Mouse (Mus musculus): ENCODE results near the gene Ctsz. TPM values are rescaled to one million over a fixed set of nuclear protein-coding genes. Genes with fewer than 3 reads are reported as not detected.

The Ctsz gene
- total and polyA plus RNA-seq, 3 experiments = 141 to 417 (median 219) TPM

GRCm38 (mm10) chr2:174487005-174487404 lies 48.2 kb upstream of the Ctsz start:
- dilution Hi-C loops (cut with MboI; ENCODE audit: extremely low pct_ligation_motif_present, extremely low pct_unique_long_range_greater_than_20kb, low sequenced_read_pairs) = no loop called here

GRCm38 (mm10) chr2:174478746-174479145 lies 39.9 kb upstream of the Ctsz start:
- in situ Hi-C loops (cut with MboI; ENCODE audit: low pct_ligation_motif_present, low pct_unique_long_range_greater_than_20kb, low sequenced_read_pairs) = no loop called here
- Histone ChIP-seq H3K27me3 (replicated peaks) (no peaks in the 10 kb centered on the region), H3K9me3 (replicated peaks; ENCODE audit: low read length) (no peaks in the 10 kb centered on the region), H3K79me2 (replicated peaks; ENCODE audit: control insufficient read depth, extremely low read depth, insufficient read depth, poor library complexity, severe bottlenecking) (no peaks in the 10 kb centered on the region), H3K9ac (ENCODE audit: insufficient read depth, low read depth) (no peak overlapping the region), H3K4me1 (ENCODE audit: control insufficient read depth in 1 of 2, insufficient read depth in 2 of 2) (peaks cover 4 to 20% of the 10 kb centered on the region in 2 experiments; a peak in 2 of 4 replicates), H3K4me3 (replicated peaks in 1 of 3; ENCODE audit: low read depth in 2 of 3, low read length in 2 of 3, poor library complexity in 1 of 3) (no peak overlapping the region), H3K27ac (ENCODE audit: insufficient read depth, low read depth) (no peak overlapping the region), H3K36me3 (replicated peaks in 1 of 2; ENCODE audit: control insufficient read depth in 1 of 2, insufficient read depth in 1 of 2, low read length in 1 of 2) (no peaks in the 10 kb centered on the region), H3K4me2 (ENCODE audit: insufficient read depth, low read depth, poor library complexity, severe bottlenecking) (no peak overlapping the region)
- dilution Hi-C loops (cut with MboI; ENCODE audit: extremely low pct_ligation_motif_present, extremely low pct_unique_long_range_greater_than_20kb, low sequenced_read_pairs) = no loop called here
- no peak for DNase-seq (ENCODE audit: extremely low read depth)
- TF ChIP-seq ELF1 (IDR thresholded peaks at IDR 0.05; ENCODE audit: low read depth, low read length) (no peak), CTCF (conservative IDR thresholded peaks at IDR 0.05 in 1 of 2, IDR thresholded peaks at IDR 0.05 in 1 of 2; ENCODE audit: low read depth in 2 of 2, low read length in 2 of 2) (no peak), ZKSCAN1 (IDR thresholded peaks at IDR 0.05; ENCODE audit: borderline replicate concordance, low read depth, low read length) (no peak), NELFE (IDR thresholded peaks at IDR 0.05; ENCODE audit: low read depth, low read length) (no peak), HCFC1 (IDR thresholded peaks at IDR 0.05; ENCODE audit: low read depth, low read length) (no peak), MAFK (IDR thresholded peaks at IDR 0.05; ENCODE audit: insufficient replicate concordance, low read length) (no peak)

More at GRCm38 (mm10) chr2:174487005-174487404, 48.2 kb upstream of the Ctsz start:
- DNase-seq (ENCODE audit: extremely low read depth) = no peak
- Histone ChIP-seq H3K27me3 (replicated peaks) (no peaks in the 10 kb centered on the region), H3K9me3 (replicated peaks; ENCODE audit: low read length) (no peaks in the 10 kb centered on the region), H3K27ac (ENCODE audit: insufficient read depth, low read depth) (no peak overlapping the region), H3K4me2 (ENCODE audit: insufficient read depth, low read depth, poor library complexity, severe bottlenecking) (no peak overlapping the region), H3K9ac (ENCODE audit: insufficient read depth, low read depth) (no peak overlapping the region), H3K4me3 (replicated peaks in 1 of 3; ENCODE audit: low read depth in 2 of 3, low read length in 2 of 3, poor library complexity in 1 of 3) (no peak overlapping the region), H3K36me3 (replicated peaks in 1 of 2; ENCODE audit: control insufficient read depth in 1 of 2, insufficient read depth in 1 of 2, low read length in 1 of 2) (no peaks in the 10 kb centered on the region), H3K4me1 (ENCODE audit: control insufficient read depth in 1 of 2, insufficient read depth in 2 of 2) (no peaks in the 10 kb centered on the region), H3K79me2 (replicated peaks; ENCODE audit: control insufficient read depth, extremely low read depth, insufficient read depth, poor library complexity, severe bottlenecking) (no peaks in the 10 kb centered on the region)
- TF ChIP-seq ZKSCAN1 (IDR thresholded peaks at IDR 0.05; ENCODE audit: borderline replicate concordance, low read depth, low read length) (no peak), ELF1 (IDR thresholded peaks at IDR 0.05; ENCODE audit: low read depth, low read length) (no peak), RCOR1 (conservative IDR thresholded peaks at IDR 0.05; ENCODE audit: low read depth, low read length) (no peak), ZC3H11A (IDR thresholded peaks at IDR 0.05; ENCODE audit: low read depth, low read length) (no peak), JUND (conservative IDR thresholded peaks at IDR 0.05; ENCODE audit: low read depth, low read length) (no peak), CHD2 (IDR thresholded peaks at IDR 0.05; ENCODE audit: low read length) (no peak), MEF2A (IDR thresholded peaks at IDR 0.05; ENCODE audit: borderline replicate concordance, low read depth, low read length) (no peak), EP300 (IDR thresholded peaks at IDR 0.05; ENCODE audit: low read length) (no peak), ZNF384 (IDR thresholded peaks at IDR 0.05; ENCODE audit: low read depth, low read length) (no peak), IRF4 (IDR thresholded peaks at IDR 0.05; ENCODE audit: low read depth, low read length) (no peak), TCF12 (IDR thresholded peaks at IDR 0.05; ENCODE audit: low read depth, low read length) (no peak), USF1 (IDR thresholded peaks at IDR 0.05; ENCODE audit: low read depth, low read length) (no peak), UBTF (IDR thresholded peaks at IDR 0.05; ENCODE audit: low read depth, low read length) (no peak), ETS1 (conservative IDR thresholded peaks at IDR 0.05; ENCODE audit: low read depth, low read length) (no peak), MXI1 (IDR thresholded peaks at IDR 0.05; ENCODE audit: low read depth, low read length) (no peak), JUN (IDR thresholded peaks at IDR 0.05; ENCODE audit: insufficient read depth, low read depth, low read length) (no peak), SMC3 (IDR thresholded peaks at IDR 0.05; ENCODE audit: low read depth, low read length) (no peak), PAX5 (IDR thresholded peaks at IDR 0.05; ENCODE audit: low read length) (no peak), CHD1 (IDR thresholded peaks at IDR 0.05; ENCODE audit: low read depth, low read length) (no peak)
- in situ Hi-C loops (cut with MboI; ENCODE audit: low pct_ligation_motif_present, low pct_unique_long_range_greater_than_20kb, low sequenced_read_pairs) = no loop called here

Measured in CH12.LX (cell line).